Mouse (Mus musculus): ENCODE data around the gene 3110009E18Rik. TPM values are rescaled to one million over a fixed set of nuclear protein-coding genes. Genes with fewer than 3 reads are reported as not detected.

Gene 3110009E18Rik
- total RNA-seq, 2 experiments from 2014 or later, result 4.9 to 5.4 TPM

- DNase-seq, result no peak
These were observed 75.7 kb downstream of the 3110009E18Rik start for GRCm38 (mm10) chr1:120196724-120197123.

GRCm38 (mm10) chr1:120197189-120197588, 76.2 kb downstream of the 3110009E18Rik start:
- DNase-seq, result peak; percentile 43

- DNase-seq, result no peak
These were observed 77.2 kb downstream of the 3110009E18Rik start for GRCm38 (mm10) chr1:120198151-120198550.

GRCm38 (mm10) chr1:120198942-120199341, 78.0 kb downstream of the 3110009E18Rik start:
- no peak for DNase-seq

- no peak for DNase-seq
These were observed 81.6 kb downstream of the 3110009E18Rik start for GRCm38 (mm10) chr1:120202542-120202941.

- no peak for DNase-seq
These were observed 82.8 kb downstream of the 3110009E18Rik start for GRCm38 (mm10) chr1:120203836-120204235.

- no peak for DNase-seq
These were observed 83.8 kb downstream of the 3110009E18Rik start for GRCm38 (mm10) chr1:120204834-120205233.

- DNase-seq, result no peak
These were observed 86.6 kb downstream of the 3110009E18Rik start for GRCm38 (mm10) chr1:120207568-120207967.

- no peak for DNase-seq
These were observed 87.7 kb downstream of the 3110009E18Rik start for GRCm38 (mm10) chr1:120208502-120209230.

GRCm38 (mm10) chr1:120220841-120221240, 99.9 kb downstream of the 3110009E18Rik start:
- DNase-seq, result no peak

GRCm38 (mm10) chr1:120221285-120221684, 100.3 kb downstream of the 3110009E18Rik start:
- DNase-seq, result peak; percentile 32

GRCm38 (mm10) chr1:120223613-120224012, 102.6 kb downstream of the 3110009E18Rik start:
- DNase-seq, result no peak

- DNase-seq, result peak; percentile 66
These were observed 108.9 kb downstream of the 3110009E18Rik start for GRCm38 (mm10) chr1:120229723-120230471.

- no peak for DNase-seq
These were observed 110.3 kb downstream of the 3110009E18Rik start for GRCm38 (mm10) chr1:120231334-120231733.

- no peak for DNase-seq
These were observed 111.2 kb downstream of the 3110009E18Rik start for GRCm38 (mm10) chr1:120232170-120232569.

GRCm38 (mm10) chr1:120235631-120236215, 114.7 kb downstream of the 3110009E18Rik start:
- no peak for DNase-seq

GRCm38 (mm10) chr1:120236424-120236823, 115.4 kb downstream of the 3110009E18Rik start:
- no peak for DNase-seq

GRCm38 (mm10) chr1:120237068-120237467, 116.1 kb downstream of the 3110009E18Rik start:
- DNase-seq, result no peak

Other genes with a start within 250 kb of the 3110009E18Rik start
- gene Tmem177, start 208.0 kb upstream of the 3110009E18Rik start, total RNA-seq (2021), result 1 to 10 TPM; 5.1 TPM
- gene Cfap221, start 124.0 kb upstream of the 3110009E18Rik start, total RNA-seq (2021), result not detected
- 1 to 10 TPM; 3.0 to 3.8 TPM for gene Sctr, start 114.3 kb upstream of the 3110009E18Rik start, total RNA-seq (2021)
- gene Tmem37, start 47.1 kb upstream of the 3110009E18Rik start, total RNA-seq (2021), result 10 to 100 TPM; 11.2 to 16.5 TPM
- 100 to 1,000 TPM; 177 to 210 TPM for gene Dbi, start 109 bp upstream of the 3110009E18Rik start, total RNA-seq (2021)
- gene Steap3, start 151.5 kb downstream of the 3110009E18Rik start, total RNA-seq (2021), result 10 to 100 TPM; 21.6 to 22.6 TPM
- not detected for gene C1ql2, start 219.4 kb downstream of the 3110009E18Rik start, total RNA-seq (2021)